Mouse (Mus musculus) kidney, adult 2 months (tissue): ENCODE results near the gene Shb.

Source experiments
- CTCF ChIP-seq: fragments of 200-500 bp; conservative IDR thresholded peaks from 2 replicates; pipeline ENCODE4 v1.5.1; 2011; ENCODE audit warnings: low read depth, mild to moderate bottlenecking, control low read depth, low read length, moderate library complexity, mixed read lengths; ENCODE audit not compliant: insufficient read depth, insufficient read length
- POLR2A ChIP-seq: fragments of 200-500 bp; IDR thresholded peaks from one replicate; pipeline ENCODE4 v1.6.1; 2011; ENCODE audit warnings: low read depth, low read length, control low read depth

GRCm38 (mm10) chr4:45413674-45414338, 118.5 kb downstream of the Shb start:
- no peak for TF ChIP-seq CTCF
- TF ChIP-seq POLR2A, result no peak
